In genomic region chr15:28322533-28322932, GRCm38 (mm10) we compare ENCODE assay signal across 19 mouse cellular contexts.
DNase-seq lines count a peak whose midpoint lies in the region; ATAC-seq and TF ChIP-seq lines count a peak whose summit lies in the region.
"Had no signal": no experiment of that assay in that cellular context is flagged by ENCODE, and none has a peak within 500 bp of the region (broad histone marks: within the 10 kb centered on the region; RNA-seq: fewer than 3 reads in every experiment).

No protein-coding gene starts in this region.

- peak; percentile 57 for TF ChIP-seq CTCF in layer of hippocampus, adult 2 months (conservative IDR thresholded peaks at IDR 0.05)
- TF ChIP-seq CTCF in liver, adult 2 months (IDR thresholded peaks at IDR 0.05; ENCODE audit: low read depth, low read length) = 0 out of 2 replicates have a peak, but pooled peaks have one; percentile 12
- no peak for TF ChIP-seq CTCF in liver, postnatal 0 days (IDR thresholded peaks at IDR 0.05; ENCODE audit: low read depth)

- H3K9ac ChIP-seq in heart, embryonic 11.5 days (ENCODE audit: low read depth, low read length) = no peak overlapping the region
- H3K9ac ChIP-seq in liver, adult 2 months (ENCODE audit: low read depth, low read length) = no peak overlapping the region
- no peak overlapping the region for H3K9ac ChIP-seq in liver, postnatal 0 days (replicated peaks)
- H3K9ac ChIP-seq: embryonic facial prominence, embryonic 13.5 days; embryonic facial prominence, embryonic 15.5 days; forebrain, embryonic 13.5 days; forebrain, embryonic 15.5 days had no signal

- H3K79me2 ChIP-seq in liver, adult 2 months (ENCODE audit: control insufficient read depth, insufficient read depth, low read length) = no peaks in the 10 kb centered on the region

- no peak for TF ChIP-seq POLR2A in liver, adult 2 months (IDR thresholded peaks at IDR 0.05; ENCODE audit: extremely low read depth, insufficient read depth, low read length)

- H3K9me3 ChIP-seq in heart, embryonic 11.5 days (replicated peaks; ENCODE audit: control insufficient read depth, low read length) = no peaks in the 10 kb centered on the region
- no peaks in the 10 kb centered on the region for H3K9me3 ChIP-seq in liver, postnatal 0 days (ENCODE audit: low read length)
- H3K9me3 ChIP-seq: embryonic facial prominence, embryonic 13.5 days; embryonic facial prominence, embryonic 15.5 days; forebrain, embryonic 13.5 days; forebrain, embryonic 15.5 days had no signal

- H3K4me2 ChIP-seq in heart, embryonic 11.5 days = no peak overlapping the region
- no peak overlapping the region for H3K4me2 ChIP-seq in liver, postnatal 0 days (ENCODE audit: low read depth, low read length)
- H3K4me2 ChIP-seq: embryonic facial prominence, embryonic 13.5 days; embryonic facial prominence, embryonic 15.5 days; forebrain, embryonic 13.5 days; forebrain, embryonic 15.5 days had no signal

- no peaks in the 10 kb centered on the region for H3K27me3 ChIP-seq in heart, embryonic 11.5 days (ENCODE audit: control insufficient read depth, insufficient read depth, low read length)
- no peaks in the 10 kb centered on the region for H3K27me3 ChIP-seq in liver, adult 2 months (ENCODE audit: control insufficient read depth, insufficient read depth, low read length)
- H3K27me3 ChIP-seq in liver, postnatal 0 days (ENCODE audit: insufficient read depth, low read length) = no peaks in the 10 kb centered on the region
- H3K27me3 ChIP-seq: embryonic facial prominence, embryonic 13.5 days; embryonic facial prominence, embryonic 15.5 days; forebrain, embryonic 13.5 days; forebrain, embryonic 15.5 days had no signal

- no peak overlapping the region for H3K27ac ChIP-seq in heart, embryonic 11.5 days (ENCODE audit: low read depth, low read length)
- H3K27ac ChIP-seq in layer of hippocampus, adult 2 months = no peak overlapping the region
- no peak overlapping the region for H3K27ac ChIP-seq in liver, adult 2 months (replicated peaks; ENCODE audit: insufficient read depth, low read depth, low read length)
- H3K27ac ChIP-seq in liver, postnatal 0 days (ENCODE audit: low read depth) = no peak overlapping the region
- H3K27ac ChIP-seq: embryonic facial prominence, embryonic 13.5 days; embryonic facial prominence, embryonic 15.5 days; forebrain, embryonic 13.5 days; forebrain, embryonic 15.5 days had no signal

- H3K36me3 ChIP-seq in heart, embryonic 11.5 days (ENCODE audit: control insufficient read depth, insufficient read depth, low read length) = no peaks in the 10 kb centered on the region
- no peaks in the 10 kb centered on the region for H3K36me3 ChIP-seq in liver, adult 2 months (ENCODE audit: control insufficient read depth, insufficient read depth, low read length)
- H3K36me3 ChIP-seq in liver, postnatal 0 days (replicated peaks; ENCODE audit: insufficient read depth, low read length) = no peaks in the 10 kb centered on the region
- H3K36me3 ChIP-seq: embryonic facial prominence, embryonic 13.5 days; embryonic facial prominence, embryonic 15.5 days; forebrain, embryonic 15.5 days had no signal

- 75% methylated on average over 7 of the region's 7 CpGs for WGBS in heart, embryonic 11.5 days (ENCODE audit: insufficient replicate concordance)
- 75% methylated on average over 7 of the region's 7 CpGs for WGBS in liver, adult 2 months
- WGBS in liver, postnatal 0 days (ENCODE audit: insufficient replicate concordance) = 78% methylated on average over 7 of the region's 7 CpGs

- TF ChIP-seq EP300 in liver, postnatal 0 days (IDR thresholded peaks at IDR 0.05; ENCODE audit: low read depth) = no peak

- ATAC-seq in heart, embryonic 11.5 days (replicated peaks; ENCODE audit: insufficient number of reproducible peaks, low FRiP score, low TSS enrichment) = no peak
- ATAC-seq in liver, postnatal 0 days = no peak
- ATAC-seq: forebrain, embryonic 13.5 days; forebrain, embryonic 15.5 days had no signal

- H3K4me3 ChIP-seq in heart, embryonic 11.5 days (ENCODE audit: low read depth, low read length) = no peak overlapping the region
- H3K4me3 ChIP-seq in layer of hippocampus, adult 2 months = no peak overlapping the region
- H3K4me3 ChIP-seq in liver, adult 2 months (ENCODE audit: insufficient read depth, low read depth, low read length) = no peak overlapping the region
- no peak overlapping the region for H3K4me3 ChIP-seq in liver, postnatal 0 days (ENCODE audit: low read depth, low read length)
- H3K4me3 ChIP-seq: embryonic facial prominence, embryonic 13.5 days; embryonic facial prominence, embryonic 15.5 days; erythroblast, embryonic 14.5 days; forebrain, embryonic 13.5 days; forebrain, embryonic 15.5 days had no signal

- peak; percentile 37 for DNase-seq in heart, adult 11 months
- no peak for DNase-seq in layer of hippocampus, adult 2 months (ENCODE audit: low spot score in 2 of 2)
- no peak for DNase-seq in layer of hippocampus, adult 9-11 months
- no peak for DNase-seq in liver, adult 2 months (ENCODE audit: extremely low read depth, low read depth, low spot score)
- DNase-seq in liver, postnatal 0 days = no peak
- peak; percentile 12 for DNase-seq in brain, adult 2 months (ENCODE audit: low read depth, low spot score)
- no peak for DNase-seq in cerebellum, adult 8-10 months
- DNase-seq: adrenal gland, postnatal 10 days; adrenal gland, postnatal 25 days; cerebellum, adult 11-12 months; cerebellum, adult 9-11 months; cerebellum, postnatal 36 days; embryo, embryonic 11 days had no signal

- H3K4me1 ChIP-seq in heart, embryonic 11.5 days (ENCODE audit: control insufficient read depth, insufficient read depth, low read length) = no peaks in the 10 kb centered on the region
- H3K4me1 ChIP-seq in liver, adult 2 months (ENCODE audit: control insufficient read depth, insufficient read depth, low read length) = no peaks in the 10 kb centered on the region
- H3K4me1 ChIP-seq in liver, postnatal 0 days (ENCODE audit: insufficient read depth) = no peaks in the 10 kb centered on the region
- H3K4me1 ChIP-seq: embryonic facial prominence, embryonic 13.5 days; embryonic facial prominence, embryonic 15.5 days; forebrain, embryonic 13.5 days; forebrain, embryonic 15.5 days had no signal

Comparison
In these comparisons a context has a peak if more than half of its experiments do, and no peak if none do; other contexts are left out.
1. DNase-seq: peak in heart, adult 11 months (single experiment) and brain, adult 2 months (single experiment); none in layer of hippocampus, adult 2 months (0 of 2), layer of hippocampus, adult 9-11 months (single experiment), liver, adult 2 months (single experiment), liver, postnatal 0 days (single experiment) and cerebellum, adult 8-10 months (single experiment).